Mouse (Mus musculus): ENCODE measurements around the gene Simc1.

DNA sequence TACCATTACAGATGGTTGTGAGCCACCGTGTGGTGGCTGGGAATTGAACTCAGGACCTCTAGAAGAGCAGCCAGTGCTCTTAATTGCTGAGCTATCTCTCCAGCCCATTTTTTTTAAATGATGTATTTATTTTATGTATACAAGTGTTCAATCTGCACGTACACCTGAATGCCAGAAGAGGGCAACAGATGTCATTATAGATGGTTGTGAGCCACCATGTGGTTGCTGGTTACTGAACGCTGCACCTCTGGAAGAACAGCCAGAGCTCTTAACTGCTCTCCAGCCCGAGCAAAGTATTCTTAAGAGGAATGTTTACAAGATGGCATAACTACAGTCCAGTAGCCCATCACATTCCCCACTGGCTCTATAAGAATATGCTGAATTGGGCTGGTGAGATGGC, 31.6 kb upstream of the Simc1 start:
- TF ChIP-seq USF1 (IDR thresholded peaks at IDR 0.05; ENCODE audit: low read depth, low read length) (no peak), CTCF (IDR thresholded peaks at IDR 0.05 in 2 of 3, conservative IDR thresholded peaks at IDR 0.05 in 1 of 3; ENCODE audit: control insufficient read depth in 1 of 3, insufficient read depth in 1 of 3, low read depth in 2 of 3, low read length in 3 of 3, poor library complexity in 1 of 3, severe bottlenecking in 1 of 3) (peak; percentile 8 to 50 (median 10); a peak in 2 of 6 replicates), GATA1 (IDR thresholded peaks at IDR 0.05; ENCODE audit: low read depth, low read length) (no peak), RCOR1 (IDR thresholded peaks at IDR 0.05; ENCODE audit: low read depth, low read length) (no peak), ZNF384 (IDR thresholded peaks at IDR 0.05; ENCODE audit: low read depth, low read length) (peak; percentile 34; the same call in 1 of the 2 replicates), EP300 (IDR thresholded peaks at IDR 0.05; ENCODE audit: low read depth in 1 of 2, low read length in 2 of 2) (no peak), MAFK (IDR thresholded peaks at IDR 0.05; ENCODE audit: borderline replicate concordance, low read depth, low read length) (no peak)

Measured in MEL (cell line).